Mouse (Mus musculus) right cerebral cortex, postnatal 4 days (tissue): Measurements from ENCODE around the gene D630023F18Rik.

Source experiments
- DNase-seq: peaks from one replicate; pipeline ENCODE4 v3.0.0-alpha.2; 2022

D630023F18Rik gene

GRCm38 (mm10) chr1:65122574-65123372 is at the start of gene D630023F18Rik:
Gene D630023F18Rik (minus strand): TSS chr1:65123214.
- no peak for DNase-seq

GRCm38 (mm10) chr1:65171579-65171978 is 48.6 kb upstream of the D630023F18Rik start:
- no peak for DNase-seq

GRCm38 (mm10) chr1:65169947-65170346 is 46.9 kb upstream of the D630023F18Rik start:
- no peak for DNase-seq

GRCm38 (mm10) chr1:65169536-65169935 is 46.5 kb upstream of the D630023F18Rik start:
- DNase-seq: no peak

- DNase-seq: no peak
These were observed 44.5 kb upstream of the D630023F18Rik start for GRCm38 (mm10) chr1:65167496-65167895.

GRCm38 (mm10) chr1:65162210-65162609 is 39.2 kb upstream of the D630023F18Rik start:
- DNase-seq: peak; percentile 16

GRCm38 (mm10) chr1:65156111-65156510 is 33.1 kb upstream of the D630023F18Rik start:
- DNase-seq: no peak

- no peak for DNase-seq
These were observed 31.8 kb upstream of the D630023F18Rik start for GRCm38 (mm10) chr1:65154814-65155213.

- DNase-seq: no peak
These were observed 25.0 kb upstream of the D630023F18Rik start for GRCm38 (mm10) chr1:65147971-65148370.

- DNase-seq: no peak
These were observed 24.3 kb upstream of the D630023F18Rik start for GRCm38 (mm10) chr1:65147326-65147725.

- DNase-seq: no peak
These were observed 23.6 kb upstream of the D630023F18Rik start for GRCm38 (mm10) chr1:65146601-65147000.

GRCm38 (mm10) chr1:65144783-65145182 is 21.8 kb upstream of the D630023F18Rik start:
- no peak for DNase-seq

- DNase-seq: no peak
These were observed 14.5 kb upstream of the D630023F18Rik start for GRCm38 (mm10) chr1:65137560-65137959.

- DNase-seq: no peak
These were observed 9.8 kb upstream of the D630023F18Rik start for GRCm38 (mm10) chr1:65132833-65133232.

- DNase-seq: no peak
These were observed 8.7 kb upstream of the D630023F18Rik start for GRCm38 (mm10) chr1:65131671-65132070.

GRCm38 (mm10) chr1:65130226-65130625 is 7.2 kb upstream of the D630023F18Rik start:
- no peak for DNase-seq

GRCm38 (mm10) chr1:65129634-65130180 is 6.7 kb upstream of the D630023F18Rik start:
- no peak for DNase-seq

GRCm38 (mm10) chr1:65119438-65119837 is 3.6 kb downstream of the D630023F18Rik start, which contains the start of gene Gm28845:
Gene Gm28845 (minus strand): TSS chr1:65119558.
- no peak for DNase-seq

GRCm38 (mm10) chr1:65118150-65118913 is 4.7 kb downstream of the D630023F18Rik start:
- DNase-seq: no peak

- DNase-seq: no peak
These were observed 9.4 kb downstream of the D630023F18Rik start for GRCm38 (mm10) chr1:65113536-65114172.

- no peak for DNase-seq
These were observed 10.2 kb downstream of the D630023F18Rik start for GRCm38 (mm10) chr1:65112807-65113196.

GRCm38 (mm10) chr1:65112031-65112806 is 10.8 kb downstream of the D630023F18Rik start:
- peak; percentile 76 for DNase-seq
